Mouse (Mus musculus) erythroblast, adult 5-6 weeks (primary cell): ENCODE results near the gene Dnajb12. TPM values are rescaled to one million over a fixed set of nuclear protein-coding genes. Genes with fewer than 3 reads are reported as not detected.

Experiments
- ATAC-seq: replicated peaks from 2 replicates; pipeline ENCODE4 v1.8.0; 2016; ENCODE audit warnings: moderate number of reproducible peaks, mild to moderate bottlenecking, moderate TSS enrichment, inconsistent platforms; ENCODE audit not compliant: poor library complexity, low FRiP score, severe bottlenecking
- total RNA-seq, 2 experiments: library from RNA; stranded (forward) in 1 of 2; stranded (reverse) in 1 of 2; fragments of 150-400 nt in 1 of 2; fragments of 200-764, 138-1000 nt in 1 of 2; gene quantifications; 2 replicates each; pipeline versions ENCODE4 v1.2.3 to v1.2.4; 2015 to 2017; ENCODE audit warnings: low replicate concordance in 2 of 2

The Dnajb12 gene
- total RNA-seq, 2 experiments from 2014 or later = 13.6 to 39.8 TPM

GRCm38 (mm10) chr10:59892977-59893376, 13.6 kb downstream of the Dnajb12 start:
- ATAC-seq = peak; percentile 50; the same call in 1 of the 2 replicates

GRCm38 (mm10) chr10:59894251-59895160, 15.2 kb downstream of the Dnajb12 start:
- peak; percentile 61 for ATAC-seq

- no peak for ATAC-seq
Measured at GRCm38 (mm10) chr10:59895460-59896186, 16.3 kb downstream of the Dnajb12 start.

DNA sequence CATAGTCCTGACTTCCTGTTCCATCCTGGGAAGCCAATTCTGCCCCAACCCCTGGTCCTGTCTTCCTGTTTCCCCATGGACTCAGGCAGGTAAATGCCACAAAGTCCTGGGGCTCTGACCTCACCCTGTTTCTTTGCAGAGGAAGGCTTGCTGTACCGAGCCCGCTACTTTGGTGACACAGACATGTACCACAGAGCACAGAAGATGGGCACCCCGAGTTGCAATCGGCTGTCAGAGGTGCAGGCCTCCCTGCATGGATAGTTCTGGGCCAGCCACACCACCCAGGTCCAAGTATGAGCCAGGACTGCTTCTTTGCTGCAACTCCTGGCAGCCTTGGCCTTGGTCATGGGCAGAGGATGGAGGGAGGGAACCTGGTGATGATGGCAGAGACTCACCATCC, 16.9 kb downstream of the Dnajb12 start:
- ATAC-seq = no peak

GRCm38 (mm10) chr10:59896911-59897331, 17.6 kb downstream of the Dnajb12 start:
- no peak for ATAC-seq

GRCm38 (mm10) chr10:59897511-59897910, 18.2 kb downstream of the Dnajb12 start:
- no peak for ATAC-seq

- no peak for ATAC-seq
Measured at GRCm38 (mm10) chr10:59898180-59898778, 18.9 kb downstream of the Dnajb12 start.

DNA sequence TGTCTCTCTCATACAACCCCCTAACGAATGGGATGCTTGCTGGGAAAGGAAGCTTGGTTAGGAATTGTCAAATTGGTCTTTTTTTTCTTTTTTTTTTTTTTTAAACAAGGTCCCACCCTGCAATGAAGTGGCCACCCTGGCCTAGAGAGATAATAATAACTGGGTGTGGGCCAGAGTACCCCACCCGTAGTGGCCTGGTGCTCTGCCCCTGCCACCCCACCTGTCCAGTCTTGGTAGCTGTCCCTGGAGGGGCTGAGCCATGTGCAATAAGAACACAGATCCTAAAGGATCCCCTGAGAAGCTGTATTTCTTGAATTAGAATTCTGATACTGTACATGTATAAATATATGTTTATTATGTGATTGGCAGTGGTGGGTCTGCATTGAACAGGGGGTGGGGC, 19.6 kb downstream of the Dnajb12 start:
- peak; percentile 53 for ATAC-seq

GRCm38 (mm10) chr10:59899341-59900173, 20.2 kb downstream of the Dnajb12 start:
- ATAC-seq = peak; percentile 84

DNA sequence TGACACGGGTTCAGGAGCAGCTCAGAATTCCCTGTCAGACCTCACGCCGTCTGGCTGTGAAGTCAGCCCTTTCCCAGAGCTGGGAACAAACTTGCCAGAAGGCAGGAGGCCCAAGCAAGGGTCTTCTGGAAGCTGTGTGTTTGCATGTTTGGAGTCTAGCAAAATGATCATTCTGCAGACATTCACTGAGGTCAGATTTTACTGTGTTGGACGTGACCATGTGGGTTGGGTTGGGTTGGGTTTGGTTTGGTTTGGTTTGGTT, 20.7 kb downstream of the Dnajb12 start:
- no peak for ATAC-seq

GRCm38 (mm10) chr10:59900939-59901338, 21.6 kb downstream of the Dnajb12 start:
- no peak for ATAC-seq

GRCm38 (mm10) chr10:59901463-59901862, 22.1 kb downstream of the Dnajb12 start:
- no peak for ATAC-seq

DNA sequence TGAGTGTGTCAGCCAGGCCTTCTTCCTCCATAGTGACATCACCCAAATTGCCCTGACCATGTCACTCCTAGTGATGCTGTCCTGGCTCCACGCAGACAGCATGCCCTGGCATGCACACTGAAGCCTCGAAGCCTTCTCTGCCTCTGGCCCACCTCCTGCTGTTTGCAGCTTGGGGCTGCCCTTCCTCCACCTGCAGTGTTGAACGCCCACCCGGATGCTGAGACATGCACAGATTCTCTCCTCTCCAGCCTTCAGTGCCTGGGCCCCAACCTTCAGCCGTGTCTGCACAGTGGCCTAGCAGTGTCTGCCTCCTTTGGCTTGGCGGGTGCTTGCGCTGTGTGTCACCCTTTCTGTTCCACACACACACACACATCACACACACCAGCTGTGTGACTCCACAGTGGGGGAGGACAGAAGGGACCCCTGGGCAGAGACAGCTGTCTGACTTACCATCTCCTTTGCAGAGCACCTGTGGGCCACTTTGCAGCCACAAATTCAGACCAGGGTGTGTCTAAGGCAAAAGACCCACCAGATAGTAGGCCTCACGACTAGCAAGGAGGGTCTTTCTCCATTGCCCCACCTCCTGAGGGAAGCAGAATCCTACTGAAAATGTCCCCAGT, 22.7 kb downstream of the Dnajb12 start:
- ATAC-seq = no peak

DNA sequence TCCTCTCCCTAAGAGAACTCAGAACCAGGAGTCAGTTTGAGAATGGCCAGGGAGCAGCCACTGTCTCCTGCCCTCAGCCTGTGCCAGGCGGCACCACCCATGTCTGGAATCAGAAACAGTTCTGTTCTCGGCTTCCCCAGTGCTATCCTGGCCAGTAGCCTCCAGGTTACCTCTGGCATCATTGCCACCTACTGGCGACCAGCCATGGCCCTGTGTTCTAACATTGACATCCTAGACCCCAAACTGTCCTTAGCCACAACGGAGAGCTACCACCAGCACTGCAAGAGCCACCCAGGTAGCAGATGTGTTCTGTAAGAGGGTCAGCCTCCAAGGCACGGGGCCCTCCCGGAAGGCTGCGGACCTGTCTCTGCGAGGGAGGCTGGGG, 23.2 kb downstream of the Dnajb12 start:
- no peak for ATAC-seq

GRCm38 (mm10) chr10:59903170-59903569, 23.8 kb downstream of the Dnajb12 start:
- no peak for ATAC-seq

- no peak for ATAC-seq
Measured at GRCm38 (mm10) chr10:59907080-59907609, 27.8 kb downstream of the Dnajb12 start.

DNA sequence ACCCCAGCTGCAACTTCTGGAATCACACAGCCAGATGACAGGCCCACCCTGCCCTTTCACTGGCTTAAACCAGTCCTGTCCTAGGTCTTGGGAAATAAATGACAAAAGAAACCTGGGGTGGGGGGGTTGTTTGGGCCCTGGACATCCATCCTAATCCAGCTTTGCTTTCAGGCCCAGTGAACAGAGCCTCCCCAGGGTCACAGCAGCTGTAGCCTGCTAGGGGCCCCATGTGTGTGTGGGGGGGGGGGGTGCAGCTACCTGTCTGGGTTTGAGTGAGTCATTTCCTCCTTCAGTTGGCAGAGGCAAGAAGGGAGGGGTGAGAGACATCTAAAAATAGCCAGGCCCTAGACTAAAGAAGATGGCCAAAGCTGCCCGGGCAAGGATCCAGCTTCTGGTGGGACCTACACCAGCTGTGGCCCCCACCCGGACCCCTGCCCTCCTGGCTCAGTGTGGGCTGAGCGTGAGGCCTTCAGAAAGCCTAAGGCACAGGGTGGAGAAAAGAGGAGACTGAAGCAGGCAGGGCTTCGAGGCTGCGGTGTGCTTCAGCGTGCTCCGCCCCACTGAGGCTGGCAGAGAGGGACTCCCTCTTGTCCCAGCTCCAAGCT, 28.4 kb downstream of the Dnajb12 start:
- no peak for ATAC-seq

DNA sequence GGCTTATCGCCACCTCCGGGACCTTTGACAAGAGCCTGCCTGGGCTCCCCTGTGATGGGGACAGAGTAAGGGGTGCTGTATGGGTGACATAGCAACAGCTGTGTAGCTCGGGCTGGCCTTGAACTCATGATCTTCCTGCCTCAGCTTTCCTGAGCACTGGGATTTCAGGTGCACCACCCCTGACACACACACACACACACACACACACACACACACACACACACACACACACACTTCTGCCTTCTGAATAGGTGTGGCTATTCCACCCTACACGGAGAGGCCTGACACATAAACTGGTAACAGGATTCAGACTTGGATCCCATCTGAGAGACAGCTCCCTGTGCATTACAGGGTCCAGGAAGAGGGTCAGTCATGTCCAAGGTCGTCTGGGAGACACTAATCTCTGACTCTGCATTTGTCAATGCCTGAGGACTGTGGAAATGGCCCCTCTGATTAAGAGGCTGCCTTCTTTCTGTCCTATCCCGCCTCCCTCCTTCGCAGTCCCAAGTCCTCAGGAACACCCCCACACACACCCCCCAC, 29.5 kb downstream of the Dnajb12 start:
- ATAC-seq = no peak
